Comparison of ENCODE assay signal across 8 mouse cellular contexts in genomic region chr17:24163176-24163962, GRCm38 (mm10). TPM values are rescaled to one million over a fixed set of nuclear protein-coding genes. Genes with fewer than 3 reads are reported as not detected.
DNase-seq lines count a peak whose midpoint lies in the region; ATAC-seq lines count a peak whose summit lies in the region.

TSS of gene Amdhd2 (minus strand) at chr17:24163766.

- peak; percentile 95 to 96 for DNase-seq in adrenal gland, adult 18-20 months (ENCODE audit: low spot score in 2 of 2)
- peak; percentile 97 for DNase-seq in embryo, embryonic 11 days
- DNase-seq in gastrocnemius, postnatal 25 days, result peak; percentile 93
- peak; percentile 99 for DNase-seq in intestine, embryonic 14.5 days (ENCODE audit: low spot score)
- DNase-seq in left cerebral cortex, postnatal 14 days (ENCODE audit: low spot score in 2 of 2), result peak; percentile 99 to 100
- DNase-seq in mesoderm, embryonic 11.5 days (ENCODE audit: low read depth, low spot score), result peak; percentile 99
- peak; percentile 98 to 99 for DNase-seq in right cerebral cortex, postnatal 36 days (ENCODE audit: low spot score in 2 of 2)
- DNase-seq in yolk sac, embryonic 10.5 days (ENCODE audit: low spot score), result peak; percentile 96

- ATAC-seq in intestine, embryonic 14.5 days (replicated peaks; ENCODE audit: low FRiP score, low TSS enrichment, low read depth), result peak; percentile 90

- WGBS in intestine, embryonic 14.5 days, result under 1% methylated on average over 47 of the region's 47 CpGs

- H3K9me3 ChIP-seq in intestine, embryonic 14.5 days (ENCODE audit: control insufficient read depth, low read length), result no peaks in the 10 kb centered on the region

- intact Hi-C loops in left cerebral cortex, postnatal 14 days (cut with DNase I), result no loop called here

- H3K4me3 ChIP-seq in intestine, embryonic 14.5 days (ENCODE audit: low read depth, low read length), result peak within 1 kb of the TSS; percentile 74

- peak within 1 kb of the TSS; percentile 99 for H3K4me2 ChIP-seq in intestine, embryonic 14.5 days (ENCODE audit: low read length)

- H3K36me3 ChIP-seq in intestine, embryonic 14.5 days (ENCODE audit: control insufficient read depth, insufficient read depth, low read length), result peaks cover 31% of the 10 kb centered on the region

- no peaks in the 10 kb centered on the region for H3K27me3 ChIP-seq in intestine, embryonic 14.5 days (replicated peaks; ENCODE audit: control insufficient read depth, insufficient read depth, low read length)

- peak within 1 kb of the TSS; percentile 79 for H3K9ac ChIP-seq in intestine, embryonic 14.5 days (ENCODE audit: low read length)

- H3K4me1 ChIP-seq in intestine, embryonic 14.5 days (replicated peaks; ENCODE audit: control insufficient read depth, insufficient read depth, low read length), result peaks cover 16% of the 10 kb centered on the region

- peak within 1 kb of the TSS; percentile 69 for H3K27ac ChIP-seq in intestine, embryonic 14.5 days (ENCODE audit: low read depth)

RNA-seq across cellular contexts. Expression of gene Amdhd2, which starts in this region (rescaled TPM):
- 10 to 100 TPM; 23.8 to 29.2 TPM for total RNA-seq in adrenal gland, adult 18-20 months (2021)
- total RNA-seq in gastrocnemius, postnatal 25 days (2021), result 1 to 10 TPM; 8.7 to 9.8 TPM
- polyA plus RNA-seq in intestine, embryonic 14.5 days (2014; fragmentation: Nextera tagmentation; extraction: Ambion mirVana), result 27.1 and 28.0 TPM in 2 replicates
- total RNA-seq in left cerebral cortex, postnatal 14 days (2021), result 10 to 100 TPM; 32.4 to 36.1 TPM

Comparison
In these comparisons a context has a peak if more than half of its experiments do, and no peak if none do; other contexts are left out.
1. Peak in every context shown above with its lines: DNase-seq, ATAC-seq, H3K4me3 ChIP-seq and H3K27ac ChIP-seq.